Mouse (Mus musculus): Measurements from ENCODE around the gene Cacfd1.

Cacfd1 gene

GRCm38 (mm10) chr2:27009714-27010244 lies at the start of gene Cacfd1:
Cacfd1 (plus strand) TSS chr2:27009926.
- peak; percentile 93 for DNase-seq (ENCODE audit: low read depth, low spot score)

GRCm38 (mm10) chr2:26960756-26961155 lies 49.0 kb upstream of the Cacfd1 start:
- peak; percentile 21 for DNase-seq (ENCODE audit: low read depth, low spot score)

GRCm38 (mm10) chr2:26963923-26964723 lies 45.6 kb upstream of the Cacfd1 start, which contains the start of gene Rexo4:
Rexo4 (minus strand) TSS chr2:26964386.
- DNase-seq (ENCODE audit: low read depth, low spot score), result peak; percentile 97

- DNase-seq (ENCODE audit: low read depth, low spot score), result peak; percentile 41
Observed at GRCm38 (mm10) chr2:26964724-26965370, 44.9 kb upstream of the Cacfd1 start.

GRCm38 (mm10) chr2:26967262-26967661 lies 42.5 kb upstream of the Cacfd1 start:
- peak; percentile 64 for DNase-seq (ENCODE audit: low read depth, low spot score)

GRCm38 (mm10) chr2:26973116-26973515 lies 36.6 kb upstream of the Cacfd1 start, which contains the start of gene Adamts13:
Adamts13 (plus strand) TSS chr2:26973416.
- no peak for DNase-seq (ENCODE audit: low read depth, low spot score)

GRCm38 (mm10) chr2:26973960-26974359 lies 35.8 kb upstream of the Cacfd1 start:
- DNase-seq (ENCODE audit: low read depth, low spot score), result no peak

- DNase-seq (ENCODE audit: low read depth, low spot score), result no peak
Observed at GRCm38 (mm10) chr2:26980361-26980760, 29.4 kb upstream of the Cacfd1 start.

GRCm38 (mm10) chr2:26984179-26984578 lies 25.5 kb upstream of the Cacfd1 start:
- DNase-seq (ENCODE audit: low read depth, low spot score), result no peak

GRCm38 (mm10) chr2:26984640-26985039 lies 25.1 kb upstream of the Cacfd1 start:
- no peak for DNase-seq (ENCODE audit: low read depth, low spot score)

GRCm38 (mm10) chr2:26993936-26994335 lies 15.8 kb upstream of the Cacfd1 start:
- no peak for DNase-seq (ENCODE audit: low read depth, low spot score)

- peak; percentile 35 for DNase-seq (ENCODE audit: low read depth, low spot score)
Observed at GRCm38 (mm10) chr2:26997498-26997897, 12.2 kb upstream of the Cacfd1 start.

- DNase-seq (ENCODE audit: low read depth, low spot score), result no peak
Observed at GRCm38 (mm10) chr2:26997993-26998392, 11.7 kb upstream of the Cacfd1 start.

- no peak for DNase-seq (ENCODE audit: low read depth, low spot score)
Observed at GRCm38 (mm10) chr2:27006255-27006654, 3.5 kb upstream of the Cacfd1 start.

- DNase-seq (ENCODE audit: low read depth, low spot score), result peak; percentile 17
Observed at GRCm38 (mm10) chr2:27007701-27008100, 2.0 kb upstream of the Cacfd1 start.

- peak; percentile 70 for DNase-seq (ENCODE audit: low read depth, low spot score)
Observed at GRCm38 (mm10) chr2:27017802-27018201, 8.1 kb downstream of the Cacfd1 start.

GRCm38 (mm10) chr2:27019530-27019929 lies 9.8 kb downstream of the Cacfd1 start:
- no peak for DNase-seq (ENCODE audit: low read depth, low spot score)

- DNase-seq (ENCODE audit: low read depth, low spot score), result no peak
Observed at GRCm38 (mm10) chr2:27021103-27021502, 11.4 kb downstream of the Cacfd1 start.

GRCm38 (mm10) chr2:27022612-27023011 lies 12.9 kb downstream of the Cacfd1 start:
- no peak for DNase-seq (ENCODE audit: low read depth, low spot score)

- DNase-seq (ENCODE audit: low read depth, low spot score), result no peak
Observed at GRCm38 (mm10) chr2:27024136-27024535, 14.4 kb downstream of the Cacfd1 start.

GRCm38 (mm10) chr2:27025545-27025944 lies 15.8 kb downstream of the Cacfd1 start:
- no peak for DNase-seq (ENCODE audit: low read depth, low spot score)

- no peak for DNase-seq (ENCODE audit: low read depth, low spot score)
Observed at GRCm38 (mm10) chr2:27026332-27026731, 16.6 kb downstream of the Cacfd1 start.
